Mouse (Mus musculus) heart, embryonic 16.5 days (tissue): Measurements from ENCODE around the gene Pqlc3. TPM values are rescaled to one million over a fixed set of nuclear protein-coding genes. Genes with fewer than 3 reads are reported as not detected.
"Not testable (repeated sequence)": the region's sequence is repeated elsewhere in the genome, so short reads cannot be mapped to it uniquely, and the experiment has no call there.

Experiments used
- ATAC-seq: fragments of 200-750 bp; cut with Nextera tagmentation; replicated peaks from 2 replicates; pipeline ENCODE4 v1.8.0; 2017; ENCODE audit warnings: moderate number of reproducible peaks; ENCODE audit not compliant: insufficient read depth, low FRiP score; ENCODE audit errors: extremely low read depth
- H3K27ac ChIP-seq: fragments of 300-500 bp; sonication (generic); 2 replicates; pipeline ENCODE4 v1.5.1; 2014; ENCODE audit warnings: mild to moderate bottlenecking, low read length, control low read depth, moderate library complexity
- H3K27me3 ChIP-seq: fragments of 300-500 bp; sonication (generic); 2 replicates; pipeline ENCODE4 v1.6.1; 2014; ENCODE audit warnings: low read length, mixed read lengths; ENCODE audit not compliant: control insufficient read depth, insufficient read depth
- H3K36me3 ChIP-seq: fragments of 300-500 bp; sonication (generic); 2 replicates; pipeline ENCODE4 v1.6.1; 2014; ENCODE audit not compliant: control insufficient read depth, insufficient read depth
- H3K4me1 ChIP-seq: fragments of 300-500 bp; sonication (generic); 2 replicates; pipeline ENCODE4 v1.6.1; 2014; ENCODE audit warnings: low read length, mixed read lengths; ENCODE audit not compliant: control insufficient read depth, insufficient read depth
- H3K4me2 ChIP-seq: fragments of 300-500 bp; sonication (generic); 2 replicates; pipeline ENCODE4 v1.6.1; 2014; ENCODE audit warnings: low read depth, mild to moderate bottlenecking, control low read depth, low read length
- H3K4me3 ChIP-seq: fragments of 300-500 bp; sonication (generic); 2 replicates; pipeline ENCODE4 v1.5.1; 2014; ENCODE audit warnings: mild to moderate bottlenecking, control low read depth, low read length
- H3K9ac ChIP-seq: fragments of 300-500 bp; sonication (generic); 2 replicates; pipeline ENCODE4 v1.6.1; 2014; ENCODE audit warnings: low read length, control low read depth
- H3K9me3 ChIP-seq: fragments of 300-500 bp; sonication (generic); replicated peaks from 2 replicates; pipeline ENCODE4 v1.6.1; 2016; ENCODE audit warnings: low read length; ENCODE audit not compliant: control insufficient read depth
- WGBS: fragments of 180-500 bp; shearing (Covaris S2); extraction: QIAGEN DNeasy Blood & Tissue Kit; methylation state at CpG from one replicate; pipeline ENCODE4 v1.1.7; 2014; 5-methylcytosine and 5-hydroxymethylcytosine counted together
- polyA plus RNA-seq: library from polyadenylated mRNA; unstranded; fragments of >200 nt; fragmentation: Nextera tagmentation; extraction: Ambion mirVana; gene quantifications from 2 replicates; pipeline ENCODE4 v1.2.1, GENCODE M21; 2015

The Pqlc3 gene
- polyA plus RNA-seq, 1 experiment from 2014 or later: 8.3 TPM

DNA sequence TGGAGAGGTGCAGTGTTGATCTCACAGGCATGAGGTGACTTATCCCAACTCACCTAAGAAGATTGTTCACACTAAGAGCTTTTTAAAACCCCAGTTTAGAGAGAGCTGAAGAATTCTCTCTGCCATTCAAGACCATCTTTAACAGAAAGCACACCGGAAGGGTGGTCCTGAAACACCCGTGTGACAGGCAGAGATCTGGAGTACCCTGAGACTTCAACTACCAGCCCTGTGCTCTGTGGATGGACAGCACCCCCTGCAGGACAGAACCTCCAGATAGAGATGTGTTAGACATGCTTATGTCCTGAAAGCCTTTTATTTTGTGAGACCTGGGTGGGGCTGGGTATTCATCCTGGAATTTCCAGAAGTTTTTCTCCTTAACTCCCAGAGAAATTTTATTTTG lies 34.9 kb upstream of the Pqlc3 start:
- 59% methylated on average over 2 of the region's 2 CpGs for WGBS
- H3K9ac ChIP-seq: no peak overlapping the region
- no peaks in the 10 kb centered on the region for H3K36me3 ChIP-seq
- no peak overlapping the region for H3K27ac ChIP-seq
- H3K4me1 ChIP-seq: no peaks in the 10 kb centered on the region
- peaks cover 2% of the 10 kb centered on the region; the same call in 1 of the 2 replicates for H3K27me3 ChIP-seq
- no peaks in the 10 kb centered on the region for H3K9me3 ChIP-seq
- no peak overlapping the region for H3K4me2 ChIP-seq
- H3K4me3 ChIP-seq: no peak overlapping the region
- 0 out of 2 replicates have a peak, but pooled peaks have one; percentile 41 for ATAC-seq

DNA sequence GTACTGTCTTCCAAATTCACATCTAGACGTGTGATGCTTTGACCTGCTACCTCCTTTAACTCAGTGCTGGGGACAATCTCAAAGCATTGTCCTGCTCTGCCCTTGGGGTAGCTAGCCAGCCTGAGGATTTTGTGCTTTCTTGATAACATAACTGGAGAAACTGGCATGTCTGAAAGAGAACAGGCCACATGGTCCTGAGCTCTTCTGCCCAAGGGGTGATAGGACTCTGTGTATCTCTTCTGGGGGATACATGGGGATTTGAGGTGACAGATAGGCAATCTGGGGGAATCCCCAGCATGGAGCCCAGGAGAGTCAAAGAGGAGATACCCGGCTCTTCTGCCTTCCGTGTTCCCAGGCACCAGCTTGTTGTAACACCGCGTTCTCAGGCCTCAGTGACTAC lies 34.5 kb upstream of the Pqlc3 start:
- Histone ChIP-seq H3K9ac (no peak overlapping the region), H3K27me3 (peaks cover 2% of the 10 kb centered on the region; the same call in 1 of the 2 replicates), H3K36me3 (no peaks in the 10 kb centered on the region), H3K9me3 (no peaks in the 10 kb centered on the region), H3K4me3 (no peak overlapping the region), H3K27ac (no peak overlapping the region), H3K4me2 (no peak overlapping the region), H3K4me1 (no peaks in the 10 kb centered on the region)
- WGBS: 75% methylated on average over 5 of the region's 5 CpGs
- no peak for ATAC-seq

DNA sequence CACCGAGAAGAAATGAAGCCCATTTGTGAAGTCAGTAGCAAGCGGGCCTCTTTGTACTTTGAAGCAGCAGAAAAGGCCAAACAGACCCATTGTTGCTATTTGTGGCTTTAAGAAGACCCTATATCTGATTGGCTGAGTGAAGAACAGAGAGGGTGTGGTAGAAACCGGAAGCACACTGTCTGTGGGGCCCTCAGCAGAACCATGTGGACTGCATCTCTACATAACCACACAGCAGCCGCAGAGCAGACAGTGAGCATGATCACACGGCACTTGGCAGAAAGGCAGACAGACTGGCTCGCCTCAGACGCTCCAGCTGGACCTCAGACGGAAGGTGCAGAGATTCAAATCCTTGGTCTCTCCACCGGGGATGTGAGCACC lies 33.2 kb upstream of the Pqlc3 start:
- 64% methylated on average over 9 of the region's 9 CpGs for WGBS
- ATAC-seq: no peak

DNA sequence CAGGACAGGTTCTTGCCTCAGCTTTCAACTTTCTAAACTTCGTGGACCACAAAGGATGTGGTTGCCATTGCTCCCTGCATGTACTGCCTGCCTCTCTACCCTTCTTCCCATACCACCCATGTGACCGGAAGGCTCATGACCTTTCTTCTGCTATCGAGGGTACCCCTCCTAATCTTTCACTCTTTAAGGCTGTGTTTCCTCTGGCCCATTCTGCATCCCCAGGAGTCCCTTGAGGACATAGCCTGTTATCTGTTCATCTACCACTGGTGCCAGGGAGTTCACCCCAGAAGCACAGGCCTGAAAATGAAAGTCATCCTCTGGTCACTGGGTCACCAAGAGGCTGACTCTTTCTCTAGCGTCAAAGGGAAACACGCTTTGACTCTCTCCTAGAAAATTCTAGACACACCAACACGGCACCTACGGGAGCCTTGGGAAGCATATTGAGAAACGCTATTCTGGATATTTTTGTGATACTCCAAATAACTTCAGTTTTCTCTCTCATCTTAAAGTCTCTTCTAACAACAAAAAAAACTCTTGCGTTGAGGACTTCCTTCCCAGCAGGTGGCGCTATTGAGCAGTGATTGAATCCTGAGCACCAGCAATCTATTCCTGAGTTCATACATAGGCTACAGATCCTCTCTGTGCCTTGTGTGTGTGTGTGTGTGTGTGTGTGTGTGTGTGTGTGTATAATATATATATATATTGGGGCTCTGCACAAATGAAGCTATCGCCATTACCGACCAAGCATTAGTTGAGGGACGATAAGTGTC lies 32.7 kb upstream of the Pqlc3 start:
- H3K9me3 ChIP-seq: no peaks in the 10 kb centered on the region; the same call in 1 of the 2 replicates
- ATAC-seq: no peak; the same call in 1 of the 2 replicates
- H3K27me3 ChIP-seq: peaks cover 2% of the 10 kb centered on the region; the same call in 1 of the 2 replicates
- no peak overlapping the region for H3K27ac ChIP-seq
- 36% methylated on average over 13 of the region's 13 CpGs for WGBS
- no peak overlapping the region for H3K9ac ChIP-seq
- no peak overlapping the region; the same call in 1 of the 2 replicates for H3K4me2 ChIP-seq
- no peaks in the 10 kb centered on the region for H3K4me1 ChIP-seq
- H3K4me3 ChIP-seq: no peak overlapping the region
- no peaks in the 10 kb centered on the region for H3K36me3 ChIP-seq

More for the DNA sequence above, 33.2 kb upstream of the Pqlc3 start:
- Histone ChIP-seq H3K9ac (no peak overlapping the region), H3K9me3 (no peaks in the 10 kb centered on the region), H3K4me1 (no peaks in the 10 kb centered on the region), H3K4me2 (no peak overlapping the region), H3K4me3 (no peak overlapping the region), H3K27me3 (peaks cover 2% of the 10 kb centered on the region; the same call in 1 of the 2 replicates), H3K36me3 (no peaks in the 10 kb centered on the region), H3K27ac (no peak overlapping the region)

DNA sequence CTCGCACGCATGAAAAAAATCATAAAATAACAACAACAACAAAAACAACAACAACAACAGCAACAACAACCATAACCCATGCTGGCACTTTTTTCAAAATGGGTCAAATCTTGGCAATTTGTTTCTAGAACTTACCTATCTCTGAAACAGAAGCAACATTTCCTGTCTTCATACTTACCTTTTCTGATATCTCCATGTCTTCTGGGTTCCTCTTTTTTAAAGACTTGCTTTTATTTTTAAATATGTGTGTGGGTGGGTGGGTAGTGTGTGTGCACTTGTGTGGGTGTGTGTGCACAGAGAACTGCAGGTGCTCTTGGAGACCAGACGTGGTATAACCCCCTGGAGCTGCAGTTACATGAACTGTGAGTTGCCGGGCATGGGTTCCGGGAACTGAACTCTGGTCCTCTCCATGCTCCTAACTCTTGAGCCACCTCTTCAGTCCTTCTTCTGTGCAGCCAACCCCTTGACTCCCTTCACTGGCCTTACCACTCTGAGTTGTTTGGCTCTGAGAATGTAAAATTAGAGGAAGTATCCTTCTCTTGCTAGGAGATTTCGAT lies 24.4 kb upstream of the Pqlc3 start:
- 85% methylated on average over 6 of the region's 6 CpGs for WGBS
- H3K9me3 ChIP-seq: peaks cover 4% of the 10 kb centered on the region
- no peaks in the 10 kb centered on the region for H3K4me1 ChIP-seq

DNA sequence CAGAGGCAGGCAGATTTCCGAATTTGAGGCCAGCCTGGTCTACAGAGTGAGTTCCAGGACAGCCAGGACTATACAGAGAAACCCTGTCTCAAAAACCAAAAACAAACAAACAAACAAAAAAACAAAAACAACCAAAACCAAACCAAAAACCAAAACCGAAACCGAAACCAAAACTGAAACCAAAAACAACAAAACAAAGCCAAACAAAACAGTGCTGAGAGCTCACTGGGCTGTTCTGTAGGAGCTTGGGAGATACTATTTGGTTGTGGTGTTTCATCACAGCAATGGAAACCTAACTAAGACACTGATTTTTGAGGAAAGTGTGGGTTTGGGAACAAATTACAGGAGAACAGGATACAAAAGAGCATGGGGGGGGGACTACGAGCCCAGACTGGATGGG lies 21.9 kb upstream of the Pqlc3 start:
- 84% methylated on average over 4 of the region's 4 CpGs for WGBS
- H3K27me3 ChIP-seq: no peaks in the 10 kb centered on the region
- H3K4me3 ChIP-seq: no peak overlapping the region
- H3K9me3 ChIP-seq: peaks cover 4% of the 10 kb centered on the region; the same call in 1 of the 2 replicates
- no peak overlapping the region for H3K9ac ChIP-seq
- no peaks in the 10 kb centered on the region for H3K4me1 ChIP-seq
- no peak for ATAC-seq
- no peak overlapping the region for H3K4me2 ChIP-seq
- no peaks in the 10 kb centered on the region for H3K36me3 ChIP-seq
- no peak overlapping the region for H3K27ac ChIP-seq

More for the DNA sequence above, 24.4 kb upstream of the Pqlc3 start:
- no peak overlapping the region for H3K4me3 ChIP-seq
- H3K4me2 ChIP-seq: no peak overlapping the region
- H3K36me3 ChIP-seq: no peaks in the 10 kb centered on the region
- no peak for ATAC-seq
- no peak overlapping the region for H3K9ac ChIP-seq
- no peaks in the 10 kb centered on the region for H3K27me3 ChIP-seq
- no peak overlapping the region for H3K27ac ChIP-seq

DNA sequence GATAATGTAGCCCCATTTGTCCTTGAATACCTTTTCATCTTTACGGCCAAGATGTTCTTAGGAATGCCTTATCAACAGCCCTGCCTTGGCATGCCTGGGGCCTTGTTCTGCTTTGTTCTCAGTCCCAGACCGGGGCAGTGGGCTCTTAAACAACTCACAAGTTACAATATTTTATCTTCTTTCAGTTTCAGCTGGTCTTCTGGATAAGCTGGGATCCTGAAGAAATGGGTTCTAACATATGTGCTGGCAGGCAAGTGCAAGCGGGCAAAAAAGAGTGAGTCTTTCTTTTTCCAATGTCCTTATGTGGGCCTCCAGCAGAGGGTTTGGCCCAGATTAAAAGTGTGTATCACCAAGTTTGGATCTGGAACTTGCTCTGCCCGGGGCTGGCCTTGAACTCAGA lies 20.9 kb upstream of the Pqlc3 start:
- not testable (repeated sequence) for H3K4me2 ChIP-seq, H3K4me1 ChIP-seq, H3K9ac ChIP-seq, H3K36me3 ChIP-seq, H3K9me3 ChIP-seq, H3K27me3 ChIP-seq, ATAC-seq, H3K4me3 ChIP-seq, H3K27ac ChIP-seq
- WGBS: 65% methylated on average over 4 of the region's 4 CpGs

DNA sequence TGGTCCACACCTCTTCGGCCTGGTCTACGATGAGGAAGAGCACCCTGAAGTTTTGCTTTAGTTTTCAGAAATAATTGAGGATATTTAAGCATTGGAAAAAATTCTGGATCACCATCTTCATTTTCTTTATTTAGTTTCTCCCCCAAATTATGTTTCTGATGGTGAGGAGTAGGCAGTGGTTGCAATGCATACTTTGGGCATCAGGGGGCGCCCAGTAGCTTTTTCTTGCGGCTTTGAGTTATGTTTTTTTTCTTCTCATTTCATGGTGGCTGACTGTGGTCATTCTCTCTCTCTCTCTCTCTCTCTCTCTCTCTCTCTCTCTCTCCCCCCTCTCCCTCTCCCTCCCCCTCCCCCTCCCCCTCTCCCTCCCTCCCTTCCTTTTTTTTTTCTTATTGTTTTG lies 18.3 kb upstream of the Pqlc3 start:
- no peak for ATAC-seq
- Histone ChIP-seq H3K36me3 (no peaks in the 10 kb centered on the region), H3K9ac (no peak overlapping the region), H3K27ac (no peak overlapping the region), H3K4me2 (no peak overlapping the region), H3K4me3 (no peak overlapping the region), H3K9me3 (peaks cover under 1% of the 10 kb centered on the region; the same call in 1 of the 2 replicates), H3K27me3 (no peaks in the 10 kb centered on the region), H3K4me1 (no peaks in the 10 kb centered on the region)
- 20% methylated on average over 4 of the region's 4 CpGs for WGBS

DNA sequence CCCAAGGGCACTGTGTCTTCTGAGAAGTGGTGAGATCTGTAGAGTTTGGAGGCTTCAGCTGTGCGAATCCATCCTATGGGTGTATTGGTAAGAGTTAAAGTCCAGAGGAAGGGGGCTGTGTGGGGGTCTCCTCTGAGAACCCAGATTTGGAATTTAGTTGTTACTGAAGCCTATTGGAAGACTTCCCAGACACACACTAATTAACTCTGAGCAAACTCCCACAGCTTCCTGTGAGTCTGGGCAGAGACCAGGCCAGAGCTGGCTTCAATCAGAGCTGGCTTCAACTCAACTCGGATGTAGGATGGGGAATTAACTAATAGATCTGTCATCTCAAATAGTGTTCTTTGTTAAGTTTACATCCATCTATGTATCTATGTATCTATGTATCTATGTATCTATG lies 15.5 kb upstream of the Pqlc3 start:
- no peak overlapping the region for H3K9ac ChIP-seq
- no peak for ATAC-seq
- no peaks in the 10 kb centered on the region for H3K9me3 ChIP-seq
- peaks cover 5% of the 10 kb centered on the region; the same call in 1 of the 2 replicates for H3K4me1 ChIP-seq
- no peaks in the 10 kb centered on the region for H3K36me3 ChIP-seq
- no peaks in the 10 kb centered on the region for H3K27me3 ChIP-seq
- WGBS: 59% methylated on average over 2 of the region's 2 CpGs
- no peak overlapping the region for H3K27ac ChIP-seq
- H3K4me3 ChIP-seq: no peak overlapping the region
- no peak overlapping the region for H3K4me2 ChIP-seq
